Mouse (Mus musculus): ENCODE results near the gene Hpcal4. TPM values are rescaled to one million over a fixed set of nuclear protein-coding genes. Genes with fewer than 3 reads are reported as not detected.

Hpcal4 gene
- not detected in 2 replicates for polyA plus RNA-seq (2015; fragmentation: Nextera tagmentation; extraction: Ambion mirVana)

GRCm38 (mm10) chr4:123182328-123183238 lies at the start of gene Hpcal4:
TSS of gene Hpcal4 (plus strand) at chr4:123183227.
- 0 out of 2 replicates have a peak within 1 kb of the TSS, but pooled peaks have one; percentile 30 for H3K9ac ChIP-seq (replicated peaks)
- H3K4me1 ChIP-seq (ENCODE audit: insufficient read depth) = peaks cover 13% of the 10 kb centered on the region; the same call in 1 of the 2 replicates
- 2% methylated on average over 43 of the region's 44 CpGs for WGBS (ENCODE audit: insufficient replicate concordance)
- peak within 1 kb of the TSS; percentile 45 for H3K4me3 ChIP-seq (ENCODE audit: low read depth, low read length)
- DNase-seq (peak; percentile 19), ATAC-seq (no peak)
- H3K27me3 ChIP-seq (ENCODE audit: insufficient read depth, low read length) = peaks cover 63% of the 10 kb centered on the region
- H3K36me3 ChIP-seq (replicated peaks; ENCODE audit: insufficient read depth, low read length) = no peaks in the 10 kb centered on the region
- no peaks in the 10 kb centered on the region for H3K9me3 ChIP-seq (ENCODE audit: low read length)
- TF ChIP-seq CTCF (IDR thresholded peaks at IDR 0.05; ENCODE audit: low read depth) = no peak
- no peak for TF ChIP-seq EP300 (IDR thresholded peaks at IDR 0.05; ENCODE audit: low read depth)
- peak within 1 kb of the TSS; percentile 62 for H3K4me2 ChIP-seq (ENCODE audit: low read depth, low read length)
- no peak within 1 kb of the TSS for H3K27ac ChIP-seq (ENCODE audit: low read depth)

- no peak overlapping the region for H3K4me3 ChIP-seq (ENCODE audit: low read depth, low read length)
- H3K36me3 ChIP-seq (replicated peaks; ENCODE audit: insufficient read depth, low read length) = peaks cover 31% of the 10 kb centered on the region
- no peak overlapping the region for H3K4me2 ChIP-seq (ENCODE audit: low read depth, low read length)
- ATAC-seq (no peak), DNase-seq (no peak)
- H3K9me3 ChIP-seq (ENCODE audit: low read length) = no peaks in the 10 kb centered on the region
- no peak overlapping the region for H3K9ac ChIP-seq (replicated peaks)
- 68% methylated on average over 3 of the region's 3 CpGs for WGBS (ENCODE audit: insufficient replicate concordance)
- H3K4me1 ChIP-seq (ENCODE audit: insufficient read depth) = peaks cover 7% of the 10 kb centered on the region
- H3K27ac ChIP-seq (ENCODE audit: low read depth) = no peak overlapping the region
- TF ChIP-seq CTCF (IDR thresholded peaks at IDR 0.05; ENCODE audit: low read depth) (no peak), EP300 (IDR thresholded peaks at IDR 0.05; ENCODE audit: low read depth) (no peak)
- H3K27me3 ChIP-seq (ENCODE audit: insufficient read depth, low read length) = no peaks in the 10 kb centered on the region
Observed at GRCm38 (mm10) chr4:123137551-123137950, 45.5 kb upstream of the Hpcal4 start.

GRCm38 (mm10) chr4:123139513-123140154 lies 43.4 kb upstream of the Hpcal4 start, which contains the start of gene Ppie:
TSS of gene Ppie (minus strand) at chr4:123139951.
- 2% methylated on average over 34 of the region's 34 CpGs for WGBS (ENCODE audit: insufficient replicate concordance)
- Histone ChIP-seq H3K36me3 (replicated peaks; ENCODE audit: insufficient read depth, low read length) (peaks cover 15% of the 10 kb centered on the region), H3K27ac (ENCODE audit: low read depth) (peak within 1 kb of the TSS; percentile 74), H3K27me3 (ENCODE audit: insufficient read depth, low read length) (no peaks in the 10 kb centered on the region), H3K4me3 (ENCODE audit: low read depth, low read length) (peak within 1 kb of the TSS; percentile 75), H3K9me3 (ENCODE audit: low read length) (no peaks in the 10 kb centered on the region), H3K9ac (replicated peaks) (peak within 1 kb of the TSS; percentile 60), H3K4me1 (ENCODE audit: insufficient read depth) (peaks cover 7% of the 10 kb centered on the region), H3K4me2 (ENCODE audit: low read depth, low read length) (peak within 1 kb of the TSS; percentile 81)
- TF ChIP-seq CTCF (IDR thresholded peaks at IDR 0.05; ENCODE audit: low read depth) (peak; percentile 29), EP300 (IDR thresholded peaks at IDR 0.05; ENCODE audit: low read depth) (peak; percentile 5; the same call in 1 of the 2 replicates)
- peak; percentile 99 for ATAC-seq
- peak; percentile 95 for DNase-seq

DNA sequence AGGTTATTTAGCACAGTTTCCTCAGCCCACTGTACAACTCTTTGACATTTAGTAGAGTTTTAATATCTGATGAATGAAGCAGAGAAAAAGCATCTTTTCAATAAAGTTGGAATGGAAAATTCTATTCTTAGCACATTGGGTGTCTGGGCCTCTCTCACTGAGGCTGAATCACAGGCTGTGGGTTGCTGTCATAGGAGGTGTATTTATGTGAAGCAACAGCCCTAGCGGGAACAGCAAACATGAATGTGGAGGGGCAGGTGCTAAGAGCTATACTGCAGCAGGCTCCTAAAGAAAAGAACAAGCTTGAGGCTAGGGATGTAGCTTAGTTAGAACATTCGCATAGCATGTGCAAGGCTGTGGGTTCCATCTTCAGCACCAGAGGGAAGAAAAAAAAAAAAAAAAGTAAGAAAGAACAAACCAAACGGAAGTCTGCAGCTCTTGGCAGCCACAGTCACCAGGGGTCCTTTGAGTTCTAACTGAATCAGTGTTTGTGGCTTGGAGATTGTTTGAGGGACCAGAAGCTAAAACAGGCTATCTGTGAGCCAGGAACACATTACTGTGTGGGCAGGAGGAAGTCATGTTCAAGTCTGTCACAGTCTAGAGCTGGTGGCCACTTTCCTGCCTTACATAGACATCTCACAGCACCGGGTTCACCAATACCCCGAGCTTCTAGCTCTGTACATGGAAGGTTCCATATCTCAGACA lies 35.4 kb upstream of the Hpcal4 start:
- no peak overlapping the region for H3K4me2 ChIP-seq (ENCODE audit: low read depth, low read length)
- no peaks in the 10 kb centered on the region for H3K36me3 ChIP-seq (replicated peaks; ENCODE audit: insufficient read depth, low read length)
- no peak overlapping the region for H3K4me3 ChIP-seq (ENCODE audit: low read depth, low read length)
- DNase-seq (no peak), ATAC-seq (no peak)
- H3K4me1 ChIP-seq (ENCODE audit: insufficient read depth) = no peaks in the 10 kb centered on the region
- H3K27me3 ChIP-seq (ENCODE audit: insufficient read depth, low read length) = no peaks in the 10 kb centered on the region
- no peak overlapping the region for H3K27ac ChIP-seq (ENCODE audit: low read depth)
- no peaks in the 10 kb centered on the region for H3K9me3 ChIP-seq (ENCODE audit: low read length)
- TF ChIP-seq EP300 (IDR thresholded peaks at IDR 0.05; ENCODE audit: low read depth) (no peak), CTCF (IDR thresholded peaks at IDR 0.05; ENCODE audit: low read depth) (no peak)
- 48% methylated on average over 5 of the region's 5 CpGs for WGBS (ENCODE audit: insufficient replicate concordance)
- no peak overlapping the region for H3K9ac ChIP-seq (replicated peaks)

GRCm38 (mm10) chr4:123152003-123152402 lies 31.0 kb upstream of the Hpcal4 start:
- Histone ChIP-seq H3K9me3 (ENCODE audit: low read length) (no peaks in the 10 kb centered on the region), H3K4me3 (ENCODE audit: low read depth, low read length) (no peak overlapping the region), H3K9ac (replicated peaks) (no peak overlapping the region), H3K27me3 (ENCODE audit: insufficient read depth, low read length) (0 out of 2 replicates have a peak, but pooled peaks cover 3% of the 10 kb centered on the region), H3K4me2 (ENCODE audit: low read depth, low read length) (no peak overlapping the region), H3K36me3 (replicated peaks; ENCODE audit: insufficient read depth, low read length) (no peaks in the 10 kb centered on the region), H3K27ac (ENCODE audit: low read depth) (no peak overlapping the region), H3K4me1 (ENCODE audit: insufficient read depth) (no peaks in the 10 kb centered on the region)
- whole genome bisulfite sequencing (ENCODE audit: insufficient replicate concordance) = 63% methylated on average over 4 of the region's 4 CpGs
- TF ChIP-seq EP300 (IDR thresholded peaks at IDR 0.05; ENCODE audit: low read depth) (no peak), CTCF (IDR thresholded peaks at IDR 0.05; ENCODE audit: low read depth) (no peak)
- ATAC-seq = no peak
- no peak for DNase-seq
